Mouse (Mus musculus) gastrocnemius, adult 2 months (tissue): ENCODE results near the gene Prkcb. TPM values are rescaled to one million over a fixed set of nuclear protein-coding genes. Genes with fewer than 3 reads are reported as not detected.

Experiments used
- DNase-seq: peaks from one replicate; pipeline ENCODE4 v3.0.0; 2022
- H3K27ac ChIP-seq: fragments of 200-600 bp; 2 replicates; pipeline ENCODE4 v1.8.1; 2022; ENCODE audit warnings: mild to moderate bottlenecking
- H3K4me3 ChIP-seq: fragments of 200-600 bp; 2 replicates; pipeline ENCODE4 v1.8.1; 2022; ENCODE audit warnings: mild to moderate bottlenecking, moderate library complexity
- CTCF ChIP-seq: fragments of 200-600 bp; IDR thresholded peaks from 2 replicates; pipeline ENCODE4 v1.8.1; 2022; ENCODE audit warnings: antibody characterized with exemption, mild to moderate bottlenecking, moderate library complexity
- intact Hi-C: fragments of 180-260 bp; cut with DNase I; formaldehyde crosslinking; loops from one replicate; pipeline ENCODE4 v1.15.1; 2025
- total RNA-seq, 2 experiments: library from RNA; stranded (reverse); gene quantifications; 2 replicates each; pipeline ENCODE4 v1.2.3; 2021

The Prkcb gene
- total RNA-seq, 2 experiments from 2014 or later: 0.54 to 1.1 TPM

DNA sequence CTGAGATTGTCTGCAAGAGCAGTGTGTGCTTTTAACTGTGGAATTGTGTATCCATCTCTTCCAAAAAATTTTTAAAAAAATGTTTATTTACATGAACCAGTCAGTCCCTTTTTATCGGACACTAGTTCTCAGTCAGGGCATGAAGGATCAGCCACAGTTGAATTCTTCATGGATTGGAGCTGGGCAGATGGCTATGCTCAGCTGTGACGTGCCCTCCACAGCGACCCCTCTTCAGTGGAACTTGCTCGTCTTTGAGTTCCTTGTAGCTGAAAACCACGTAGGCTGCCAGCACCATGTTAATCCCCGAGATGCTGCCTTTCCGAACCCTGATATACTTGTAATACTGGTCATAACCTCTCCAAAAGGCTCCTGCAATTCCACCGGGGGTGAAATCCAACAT, 195.4 kb downstream of the Prkcb start:
- Histone ChIP-seq H3K27ac (no peak overlapping the region), H3K4me3 (no peak overlapping the region)
- intact Hi-C loops: no loop called here
- no peak for TF ChIP-seq CTCF
- DNase-seq: no peak

DNA sequence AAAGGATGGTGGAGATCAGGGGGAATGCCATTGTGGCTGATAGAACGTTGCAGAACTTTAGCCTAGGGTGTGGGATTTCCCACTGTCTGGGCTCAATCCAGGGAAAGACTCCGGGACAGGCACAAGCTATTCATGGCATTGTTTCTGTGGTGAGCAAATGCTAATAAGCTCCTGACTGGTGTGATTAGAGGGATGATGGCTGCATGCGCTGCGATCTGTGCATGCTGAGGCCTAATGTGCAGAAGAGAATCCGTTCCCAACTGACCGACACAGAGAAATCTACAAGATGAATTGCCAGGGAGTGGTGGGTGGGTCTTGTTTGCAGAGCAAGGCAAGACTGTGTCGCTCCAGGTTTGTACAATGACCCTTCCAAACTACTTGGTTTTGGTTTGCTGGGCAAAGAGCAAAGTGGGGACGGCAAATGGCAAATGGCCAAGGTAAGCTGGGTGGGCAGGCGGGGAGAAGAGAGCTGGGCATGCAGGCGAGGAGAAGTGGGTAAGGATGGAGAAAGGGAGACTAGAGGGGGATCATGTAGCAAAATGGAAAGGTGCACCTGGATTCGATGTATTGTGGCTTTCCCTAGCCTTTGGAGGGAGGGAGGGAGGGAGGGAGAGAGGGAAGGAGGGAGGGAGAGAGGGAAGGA, 199.5 kb downstream of the Prkcb start:
- intact Hi-C loops: no loop called here
- no peak for TF ChIP-seq CTCF
- no peak overlapping the region for H3K4me3 ChIP-seq
- H3K27ac ChIP-seq: no peak overlapping the region
- DNase-seq: no peak

DNA sequence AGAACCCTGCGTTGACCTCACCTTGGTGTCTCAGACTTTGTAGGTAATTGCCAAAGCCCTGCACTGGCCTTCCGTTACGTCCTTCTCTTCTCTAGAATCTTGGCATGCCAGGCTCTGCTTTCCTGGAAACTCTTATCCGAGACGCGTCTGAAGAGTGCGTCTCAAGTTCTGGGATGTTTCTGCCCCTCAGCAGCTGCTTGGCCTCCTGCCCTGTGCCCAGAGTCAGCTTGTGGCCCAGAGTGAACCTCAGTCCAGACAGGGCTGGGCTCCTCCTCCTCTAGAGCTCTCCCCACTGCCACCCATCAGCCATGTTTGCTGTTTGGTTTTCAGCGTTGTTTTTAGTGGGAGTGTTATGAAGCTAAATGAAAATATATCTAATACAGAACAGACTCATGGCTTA, 203.5 kb downstream of the Prkcb start:
- intact Hi-C loops: no loop called here
- Histone ChIP-seq H3K4me3 (no peak overlapping the region), H3K27ac (no peak overlapping the region)
- TF ChIP-seq CTCF: no peak
- peak; percentile 86 for DNase-seq

DNA sequence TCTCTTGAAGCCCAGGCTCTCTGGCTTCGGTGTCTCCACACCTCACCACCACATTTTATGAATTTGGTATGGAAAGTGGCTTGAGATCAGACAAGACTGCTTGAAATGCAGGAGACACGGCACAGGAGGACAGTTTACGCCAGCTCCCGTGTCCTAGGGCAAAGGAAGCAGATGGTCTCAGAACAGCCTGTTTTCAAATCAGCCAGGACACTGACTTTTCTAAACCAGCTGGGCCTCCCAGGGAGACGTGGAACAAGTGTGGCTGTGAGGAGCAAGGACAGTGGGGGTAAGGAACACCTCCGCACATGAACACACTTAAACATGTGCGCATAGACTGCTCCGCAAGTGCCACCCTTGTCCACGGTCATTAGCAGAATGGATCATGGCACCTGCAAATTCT, 204.4 kb downstream of the Prkcb start:
- intact Hi-C loops: no loop called here
- DNase-seq: no peak
- Histone ChIP-seq H3K4me3 (no peak overlapping the region), H3K27ac (no peak overlapping the region)
- TF ChIP-seq CTCF: no peak

DNA sequence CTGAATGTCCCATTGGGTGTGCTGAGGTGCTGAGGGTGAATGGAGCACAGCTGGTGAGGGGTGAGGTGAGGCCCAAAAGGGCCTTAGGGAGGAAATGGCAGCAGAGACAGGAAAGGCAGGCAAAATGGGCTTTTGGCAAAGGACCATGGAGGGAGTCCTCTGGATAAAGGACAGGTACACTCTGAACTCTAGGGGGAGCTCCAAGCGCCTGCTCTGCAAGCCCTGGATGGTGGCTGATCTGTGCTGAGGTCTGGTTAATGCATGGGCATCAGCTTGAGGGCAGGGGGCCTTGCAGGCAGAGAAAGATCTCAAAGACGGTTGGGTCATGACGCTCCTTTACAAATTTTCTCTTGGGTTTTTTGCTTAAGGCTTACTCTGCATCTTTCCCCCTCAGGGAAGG, 205.5 kb downstream of the Prkcb start:
- no peak for DNase-seq
- peak; percentile 52 for TF ChIP-seq CTCF

DNA sequence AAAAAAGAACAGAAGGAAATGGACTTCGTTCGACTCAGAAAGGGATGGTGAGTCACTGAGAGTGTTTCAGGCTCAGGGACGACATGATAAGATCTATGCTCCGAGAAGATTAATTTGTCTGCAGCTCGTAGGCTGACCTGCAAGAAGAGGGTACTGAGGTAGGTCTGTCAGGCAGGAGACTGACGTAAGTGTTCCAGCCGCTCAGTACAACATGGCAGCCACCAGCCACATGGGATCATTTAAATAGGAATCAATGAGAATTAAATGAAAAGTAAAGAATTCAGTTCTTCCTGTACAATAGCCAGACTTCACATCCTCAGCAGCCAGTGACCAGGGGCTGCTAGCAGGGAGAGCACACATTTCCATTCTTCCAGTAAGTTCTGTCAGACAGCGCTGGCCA, 209.0 kb downstream of the Prkcb start:
- intact Hi-C loops: no loop called here
- no peak overlapping the region for H3K4me3 ChIP-seq
- no peak for TF ChIP-seq CTCF
- no peak for DNase-seq
- H3K27ac ChIP-seq: no peak overlapping the region

More for the DNA sequence above, 205.5 kb downstream of the Prkcb start:
- H3K4me3 ChIP-seq: no peak overlapping the region
- no peak overlapping the region for H3K27ac ChIP-seq
- intact Hi-C loops: no loop called here

DNA sequence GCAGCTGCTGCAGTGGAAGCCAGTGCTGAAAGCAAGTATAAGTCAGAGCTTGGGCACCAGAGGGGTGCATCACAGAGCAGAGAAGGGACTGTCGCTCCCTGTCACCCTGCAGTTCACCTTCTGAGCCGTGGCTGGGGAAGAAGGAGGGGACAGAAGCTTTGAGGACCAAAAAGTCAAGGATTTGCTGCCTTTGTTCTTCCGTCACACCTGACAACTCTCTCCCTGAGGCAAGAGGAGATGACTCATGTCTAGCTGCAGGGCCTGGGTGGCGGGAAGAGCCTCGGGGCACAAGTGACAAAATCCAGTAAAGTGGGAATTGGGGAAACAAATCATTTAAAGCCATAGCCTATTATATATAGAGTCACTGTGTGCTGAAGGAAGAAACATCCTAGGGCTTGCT, 209.9 kb downstream of the Prkcb start:
- TF ChIP-seq CTCF: no peak
- no peak overlapping the region for H3K4me3 ChIP-seq
- intact Hi-C loops: no loop called here

DNA sequence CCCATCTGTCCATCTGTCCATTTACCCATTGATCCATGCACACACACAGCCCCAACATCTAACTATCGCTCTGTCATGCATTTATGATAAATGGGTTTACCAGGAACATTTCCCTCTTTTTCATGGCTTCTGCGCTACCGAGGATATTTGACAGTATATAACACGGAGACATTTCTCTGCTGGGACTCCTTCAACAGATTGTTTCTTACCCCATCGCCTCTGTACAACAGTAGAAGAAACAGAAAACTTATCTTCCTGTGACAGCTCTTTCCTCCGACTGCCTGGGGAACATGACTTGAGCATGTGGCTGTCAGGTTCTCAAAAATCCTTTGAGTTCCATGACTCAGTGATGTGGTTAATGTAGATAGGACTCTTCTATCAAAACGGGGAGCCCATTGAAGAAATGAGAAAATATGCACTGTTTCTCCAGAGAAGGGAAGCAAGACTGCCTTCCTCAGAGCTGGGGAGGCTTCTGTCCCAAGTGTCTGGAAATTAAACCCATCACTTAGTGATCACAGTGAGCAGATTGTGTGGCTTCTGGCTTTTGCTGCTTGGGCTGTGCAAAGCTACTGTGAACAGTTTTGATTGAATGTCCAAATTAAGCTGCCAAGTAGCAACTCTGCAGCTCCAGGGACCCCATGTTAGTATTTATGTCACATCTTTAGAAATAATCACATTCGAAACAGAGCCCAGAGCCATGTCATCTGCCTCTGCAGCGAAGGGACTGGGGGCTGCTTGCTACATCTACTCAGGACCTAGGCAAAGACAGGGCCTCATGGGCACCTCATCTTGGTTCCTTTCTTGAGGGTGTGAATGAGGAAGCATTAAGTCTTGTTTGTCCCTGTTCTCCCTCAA, 211.4 kb downstream of the Prkcb start:
- Histone ChIP-seq H3K27ac (no peak overlapping the region), H3K4me3 (no peak overlapping the region)
- no peak for DNase-seq
- intact Hi-C loops: no loop called here
- no peak for TF ChIP-seq CTCF

More for the DNA sequence above, 209.9 kb downstream of the Prkcb start:
- no peak for DNase-seq
- H3K27ac ChIP-seq: no peak overlapping the region

DNA sequence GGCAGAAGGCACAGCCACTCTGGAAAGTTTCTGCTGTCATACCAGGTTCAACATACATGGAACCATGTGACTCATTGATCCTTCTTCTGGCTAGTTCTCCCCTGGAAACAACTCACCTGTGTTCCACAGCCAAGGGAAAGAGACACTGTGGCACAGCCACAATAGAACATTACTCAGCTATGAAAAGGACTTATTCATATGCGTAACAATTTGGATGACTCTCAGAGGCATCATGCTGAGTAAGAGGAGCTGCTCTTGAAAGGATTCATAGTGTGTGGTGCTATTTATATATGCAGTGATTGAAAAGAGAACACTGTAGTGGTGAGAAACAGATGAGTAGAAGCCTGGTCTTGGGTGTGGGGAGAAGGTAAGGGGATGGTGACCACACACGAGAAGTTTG, 217.9 kb downstream of the Prkcb start:
- intact Hi-C loops: no loop called here
- no peak for TF ChIP-seq CTCF
- Histone ChIP-seq H3K4me3 (no peak overlapping the region), H3K27ac (no peak overlapping the region)
- no peak for DNase-seq

DNA sequence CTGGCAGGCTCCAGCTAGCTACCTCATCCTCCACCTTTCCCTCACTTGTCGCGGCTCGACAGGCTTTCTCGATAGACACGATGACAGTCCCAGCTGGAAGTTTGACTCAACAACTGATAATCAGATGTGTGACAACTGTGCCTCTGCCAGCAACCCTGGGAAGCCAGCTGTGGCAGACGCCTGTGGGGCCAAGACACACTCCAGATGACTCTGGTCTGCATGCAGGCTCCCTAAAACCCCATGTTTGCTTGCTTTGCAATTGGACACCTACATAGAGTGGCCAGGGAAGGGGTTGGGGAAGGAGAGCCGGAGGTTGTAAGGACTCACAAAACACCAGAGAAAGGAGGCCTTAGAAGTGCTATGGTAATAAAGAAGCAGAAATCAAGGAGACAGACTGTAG, 221.4 kb downstream of the Prkcb start:
- H3K4me3 ChIP-seq: no peak overlapping the region
- DNase-seq: no peak
- no peak for TF ChIP-seq CTCF
- no peak overlapping the region for H3K27ac ChIP-seq
- intact Hi-C loops: no loop called here

DNA sequence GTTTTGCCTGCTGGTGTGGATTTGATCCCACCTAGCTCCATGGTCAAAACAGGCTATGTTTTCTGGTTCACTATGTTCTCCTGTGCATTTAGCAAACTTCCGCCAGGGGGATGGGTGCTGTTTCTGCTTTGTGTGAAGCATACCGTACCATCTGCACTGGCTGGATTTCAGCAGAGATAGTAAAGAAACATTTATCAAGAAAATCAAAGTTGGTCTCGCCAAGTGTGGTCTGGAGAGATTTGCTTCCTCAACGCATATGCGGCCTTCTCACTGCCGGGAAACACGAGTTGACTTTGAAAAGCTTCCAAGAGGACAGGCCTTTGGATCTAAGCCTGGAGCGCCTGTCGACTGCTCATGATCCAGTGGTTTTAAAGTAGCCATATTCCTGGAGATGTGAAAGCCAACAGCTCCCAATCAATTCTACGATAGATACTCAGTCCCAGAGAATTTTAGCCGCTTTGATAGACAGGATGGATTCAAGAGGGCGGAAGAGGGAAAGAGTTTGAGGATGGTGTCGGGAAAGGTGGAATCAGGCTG, 223.9 kb downstream of the Prkcb start:
- no peak for DNase-seq
- no peak overlapping the region for H3K27ac ChIP-seq
- no peak overlapping the region for H3K4me3 ChIP-seq
- intact Hi-C loops: no loop called here
- TF ChIP-seq CTCF: no peak

DNA sequence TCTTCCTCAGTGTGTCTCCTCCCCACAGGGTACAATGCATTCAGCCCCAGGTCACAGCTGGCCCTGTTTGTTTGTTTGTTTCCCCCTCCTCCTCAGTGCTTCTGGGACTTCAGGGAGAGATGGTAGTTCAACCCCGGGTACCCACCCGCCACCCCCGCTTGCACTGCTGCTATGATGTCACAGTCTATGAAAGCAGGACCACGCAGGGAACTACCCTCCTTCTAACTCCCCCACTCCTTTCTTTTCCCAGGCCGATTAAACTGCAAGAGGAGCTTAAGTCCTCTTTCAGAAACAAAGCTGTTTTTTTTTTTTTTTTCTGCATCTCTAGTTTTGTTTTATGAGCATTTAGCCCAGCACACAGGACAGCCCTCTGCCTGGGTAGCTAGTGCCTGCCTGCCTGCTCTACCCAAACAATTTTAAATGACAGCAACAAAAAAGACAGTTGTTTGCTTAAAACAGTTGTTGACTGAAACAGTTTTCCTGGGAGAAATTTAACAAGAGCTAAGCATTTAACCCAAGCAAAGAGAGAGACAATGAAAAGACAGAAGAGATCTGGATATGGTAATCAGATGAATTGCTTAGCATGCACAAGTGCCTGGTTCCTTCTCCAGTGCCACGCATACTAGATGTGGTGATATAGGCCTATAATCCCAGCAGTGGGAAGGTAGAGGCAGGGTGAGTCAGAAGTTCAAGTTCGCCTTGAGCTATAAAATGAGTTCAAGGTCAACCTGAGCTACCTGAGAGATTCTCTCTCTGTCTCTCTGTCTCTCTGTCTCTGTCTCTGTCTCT, 232.5 kb downstream of the Prkcb start:
- no peak for DNase-seq
- H3K27ac ChIP-seq: no peak overlapping the region
- no peak overlapping the region for H3K4me3 ChIP-seq
- no peak for TF ChIP-seq CTCF
- intact Hi-C loops: no loop called here

DNA sequence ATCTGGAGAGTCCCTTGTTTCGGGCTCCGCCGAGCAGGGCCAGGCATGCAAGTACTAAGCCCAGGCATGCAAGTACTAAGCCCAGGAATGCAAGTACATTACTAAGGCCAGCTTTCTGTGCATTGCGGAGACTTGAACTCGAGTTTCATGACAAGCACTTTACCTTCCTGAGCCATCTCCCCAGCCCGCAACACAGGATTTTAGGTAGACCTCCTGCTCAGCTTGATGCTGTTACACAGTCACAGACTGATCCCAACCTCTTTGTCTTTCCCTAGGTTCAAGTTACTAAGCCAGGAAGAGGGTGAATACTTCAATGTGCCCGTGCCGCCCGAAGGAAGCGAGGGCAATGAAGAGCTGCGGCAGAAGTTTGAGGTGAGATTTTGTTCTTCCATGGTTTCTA, 239.7 kb downstream of the Prkcb start:
- no peak for TF ChIP-seq CTCF

More for the DNA sequence above, 239.7 kb downstream of the Prkcb start:
- intact Hi-C loops: no loop called here
- DNase-seq: no peak
- no peak overlapping the region for H3K27ac ChIP-seq
- no peak overlapping the region for H3K4me3 ChIP-seq
